Mouse (Mus musculus): ENCODE results near the gene Tma16. TPM values are rescaled to one million over a fixed set of nuclear protein-coding genes. Genes with fewer than 3 reads are reported as not detected.

Tma16 gene
- polyA plus RNA-seq, 1 experiment from 2014 or later: 12.3 TPM

DNA sequence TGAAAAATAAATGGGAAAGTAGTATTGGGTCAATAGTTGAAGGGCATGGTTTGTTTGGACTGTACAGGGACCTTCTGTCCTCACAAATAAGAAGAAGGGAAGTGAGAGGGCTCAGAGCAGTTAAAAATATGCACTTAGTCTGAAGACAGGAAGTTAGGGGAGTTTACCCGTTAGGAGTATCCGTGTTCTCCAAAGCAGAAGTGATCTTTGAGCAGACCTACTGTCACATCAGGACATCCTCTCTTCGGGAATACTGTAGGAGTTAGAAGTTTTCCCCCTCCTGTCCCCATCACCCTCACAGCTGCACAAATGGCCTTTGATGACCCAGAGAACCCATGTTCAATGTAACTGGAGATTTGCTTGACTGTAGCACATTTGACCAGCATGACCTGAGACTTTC lies 48.4 kb downstream of the Tma16 start:
- Histone ChIP-seq H3K9me3 (replicated peaks; ENCODE audit: control insufficient read depth, low read length) (no peaks in the 10 kb centered on the region), H3K36me3 (ENCODE audit: control insufficient read depth, insufficient read depth, low read length) (no peaks in the 10 kb centered on the region), H3K27ac (ENCODE audit: low read length) (no peak overlapping the region), H3K4me3 (replicated peaks; ENCODE audit: low read length) (no peak overlapping the region), H3K4me2 (ENCODE audit: low read depth, low read length) (no peak overlapping the region), H3K27me3 (ENCODE audit: control insufficient read depth, insufficient read depth, low read length) (no peaks in the 10 kb centered on the region), H3K9ac (ENCODE audit: low read length) (no peak overlapping the region), H3K4me1 (ENCODE audit: control insufficient read depth, insufficient read depth, low read length) (no peaks in the 10 kb centered on the region)
- no peak for ATAC-seq (ENCODE audit: insufficient read depth, low FRiP score)
- 43% methylated on average over 3 of the region's 3 CpGs for WGBS

- Histone ChIP-seq H3K4me1 (ENCODE audit: control insufficient read depth, insufficient read depth, low read length) (no peaks in the 10 kb centered on the region), H3K4me3 (replicated peaks; ENCODE audit: low read length) (no peak overlapping the region), H3K36me3 (ENCODE audit: control insufficient read depth, insufficient read depth, low read length) (no peaks in the 10 kb centered on the region), H3K9ac (ENCODE audit: low read length) (no peak overlapping the region), H3K4me2 (ENCODE audit: low read depth, low read length) (no peak overlapping the region), H3K27me3 (ENCODE audit: control insufficient read depth, insufficient read depth, low read length) (no peaks in the 10 kb centered on the region), H3K9me3 (replicated peaks; ENCODE audit: control insufficient read depth, low read length) (no peaks in the 10 kb centered on the region), H3K27ac (ENCODE audit: low read length) (no peak overlapping the region)
- 100% methylated on average over 1 of the region's 1 CpGs for WGBS
- ATAC-seq (ENCODE audit: insufficient read depth, low FRiP score): no peak
Observed at GRCm38 (mm10) chr8:66436804-66437203, 49.5 kb downstream of the Tma16 start.

DNA sequence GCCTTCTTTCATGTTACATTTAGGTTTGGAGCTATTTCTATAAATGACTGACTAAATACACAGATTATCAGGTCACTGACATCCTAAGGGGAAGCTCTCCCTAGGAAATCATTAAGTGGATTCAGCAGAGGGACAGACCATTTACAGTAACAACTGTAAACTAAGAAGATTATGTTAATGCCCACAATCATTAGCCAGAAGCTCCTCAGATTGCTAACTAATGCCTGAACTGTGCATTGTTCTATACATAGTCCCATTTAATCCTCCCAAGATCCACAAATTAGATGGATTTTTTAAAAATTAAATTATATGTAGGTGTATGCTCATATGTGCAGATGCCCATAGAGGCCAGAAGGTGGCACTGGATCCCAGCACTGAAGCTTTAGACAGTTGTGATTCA lies 52.8 kb downstream of the Tma16 start:
- H3K36me3 ChIP-seq (ENCODE audit: control insufficient read depth, insufficient read depth, low read length): no peaks in the 10 kb centered on the region
- H3K27ac ChIP-seq (ENCODE audit: low read length): no peak overlapping the region
- H3K4me3 ChIP-seq (replicated peaks; ENCODE audit: low read length): no peak overlapping the region
- H3K9ac ChIP-seq (ENCODE audit: low read length): no peak overlapping the region
- ATAC-seq (ENCODE audit: insufficient read depth, low FRiP score): no peak
- no peaks in the 10 kb centered on the region for H3K27me3 ChIP-seq (ENCODE audit: control insufficient read depth, insufficient read depth, low read length)
- H3K4me2 ChIP-seq (ENCODE audit: low read depth, low read length): no peak overlapping the region
- H3K9me3 ChIP-seq (replicated peaks; ENCODE audit: control insufficient read depth, low read length): no peaks in the 10 kb centered on the region
- H3K4me1 ChIP-seq (ENCODE audit: control insufficient read depth, insufficient read depth, low read length): no peaks in the 10 kb centered on the region

GRCm38 (mm10) chr8:66430639-66431038 lies 55.7 kb downstream of the Tma16 start:
- ATAC-seq (ENCODE audit: insufficient read depth, low FRiP score): no peak
- 68% methylated on average over 2 of the region's 2 CpGs for WGBS
- H3K27me3 ChIP-seq (ENCODE audit: control insufficient read depth, insufficient read depth, low read length): no peaks in the 10 kb centered on the region
- H3K9ac ChIP-seq (ENCODE audit: low read length): no peak overlapping the region
- no peaks in the 10 kb centered on the region for H3K36me3 ChIP-seq (ENCODE audit: control insufficient read depth, insufficient read depth, low read length)
- no peak overlapping the region for H3K4me2 ChIP-seq (ENCODE audit: low read depth, low read length)
- H3K9me3 ChIP-seq (replicated peaks; ENCODE audit: control insufficient read depth, low read length): no peaks in the 10 kb centered on the region
- H3K4me1 ChIP-seq (ENCODE audit: control insufficient read depth, insufficient read depth, low read length): no peaks in the 10 kb centered on the region
- H3K27ac ChIP-seq (ENCODE audit: low read length): no peak overlapping the region
- H3K4me3 ChIP-seq (replicated peaks; ENCODE audit: low read length): no peak overlapping the region

Other genes with a start within 250 kb of the Tma16 start
- gene Tktl2, start 25.2 kb upstream of the Tma16 start, polyA plus RNA-seq (2015; fragmentation: Nextera tagmentation; extraction: Ambion mirVana): not detected in 2 replicates
- 0.08 and 0.12 TPM in 2 replicates for gene Npy5r, start 201.6 kb upstream of the Tma16 start, polyA plus RNA-seq (2015; fragmentation: Nextera tagmentation; extraction: Ambion mirVana)
- 1.2 and 1.8 TPM in 2 replicates for gene Npy1r, start 210.7 kb upstream of the Tma16 start, polyA plus RNA-seq (2015; fragmentation: Nextera tagmentation; extraction: Ambion mirVana)